8 mouse cellular contexts compared by ENCODE assay signal in genomic region chr17:17373550-17373917, GRCm38 (mm10). TPM values are rescaled to one million over a fixed set of nuclear protein-coding genes. Genes with fewer than 3 reads are reported as not detected.
DNase-seq lines count a peak whose midpoint lies in the region; ATAC-seq and TF ChIP-seq lines count a peak whose summit lies in the region.

No protein-coding gene starts in this region.

- peak overlapping the region; percentile 88 for H3K4me3 ChIP-seq in gastrocnemius, adult 2 months
- H3K4me3 ChIP-seq in forebrain, embryonic 10.5 days, result peak overlapping the region; percentile 65
- H3K4me3 ChIP-seq in liver, embryonic 13.5 days (replicated peaks), result peak overlapping the region; percentile 74

- H3K27me3 ChIP-seq in forebrain, embryonic 10.5 days (ENCODE audit: poor library complexity, severe bottlenecking), result no peaks in the 10 kb centered on the region
- H3K27me3 ChIP-seq in liver, embryonic 13.5 days, result no peaks in the 10 kb centered on the region

- no peak for TF ChIP-seq CTCF in gastrocnemius, adult 2 months (IDR thresholded peaks at IDR 0.05)

- peaks cover 19% of the 10 kb centered on the region for H3K36me3 ChIP-seq in forebrain, embryonic 10.5 days (replicated peaks)
- H3K36me3 ChIP-seq in liver, embryonic 13.5 days, result peaks cover 10% of the 10 kb centered on the region

- peak overlapping the region; percentile 70 for H3K9ac ChIP-seq in liver, embryonic 13.5 days

- peak overlapping the region; percentile 73 for H3K4me2 ChIP-seq in liver, embryonic 13.5 days

- peaks cover 23% of the 10 kb centered on the region for H3K4me1 ChIP-seq in forebrain, embryonic 10.5 days
- peaks cover 26% of the 10 kb centered on the region for H3K4me1 ChIP-seq in liver, embryonic 13.5 days (replicated peaks)

- 7% methylated on average over 6 of the region's 6 CpGs for WGBS in forebrain, embryonic 10.5 days
- 3% methylated on average over 6 of the region's 6 CpGs for WGBS in liver, embryonic 13.5 days (ENCODE audit: insufficient replicate concordance)

- H3K27ac ChIP-seq in gastrocnemius, adult 2 months, result peak overlapping the region; percentile 99
- peak overlapping the region; percentile 93 for H3K27ac ChIP-seq in forebrain, embryonic 10.5 days
- peak overlapping the region; percentile 80 for H3K27ac ChIP-seq in liver, embryonic 13.5 days

- DNase-seq in gastrocnemius, adult 2 months, result no peak
- DNase-seq in gastrocnemius, adult 8-10 months (ENCODE audit: low spot score in 2 of 2), result no peak
- peak; percentile 30 for DNase-seq in 416B (ENCODE audit: low read depth)
- DNase-seq in forebrain, embryonic 10.5 days (ENCODE audit: extremely low spot score, low spot score), result no peak
- no peak for DNase-seq in liver, embryonic 13.5 days
- no peak for DNase-seq in urinary bladder, adult 2 months (ENCODE audit: low spot score)
- no peak for DNase-seq in cerebellum, adult 8-10 months
- no peak for DNase-seq in frontal cortex, postnatal 36 days (ENCODE audit: low spot score in 2 of 2)

- no peak for ATAC-seq in liver, embryonic 13.5 days (ENCODE audit: low read depth)

- H3K9me3 ChIP-seq in forebrain, embryonic 10.5 days, result no peaks in the 10 kb centered on the region
- no peaks in the 10 kb centered on the region for H3K9me3 ChIP-seq in liver, embryonic 13.5 days (replicated peaks)

- intact Hi-C loops in gastrocnemius, adult 2 months (cut with DNase I), result loop anchor here (5.0 to 10.0 kb wide), 4 partner anchors 81 to 1559 kb away; no protein-coding TSS in a partner anchor

RNA-seq across cellular contexts. Expression of gene Riok2, which starts 0.6 kb away (rescaled TPM):
- 10 to 100 TPM; 12.1 to 14.6 TPM for total RNA-seq in gastrocnemius, adult 2 months (2021)
- total RNA-seq in gastrocnemius, adult 8-10 months (2022), result 10 to 100 TPM; 12.0 to 16.7 (median 14.0) TPM
- 33.2 and 33.4 TPM in 2 replicates for polyA plus RNA-seq in forebrain, embryonic 10.5 days (2016; fragmentation: Nextera tagmentation; extraction: Ambion mirVana)
- polyA plus RNA-seq in liver, embryonic 13.5 days (2015; fragmentation: Nextera tagmentation; extraction: Ambion mirVana), result 17.0 and 19.1 TPM in 2 replicates
- 25.1 and 32.0 TPM in 2 replicates for polyA plus RNA-seq in urinary bladder, adult 2 months (2012; rRNA removed)

RNA-seq across cellular contexts. Expression of gene Lix1, which starts 28.9 kb away (rescaled TPM):
- 1 to 10 TPM in 1 of 2 experiments, under 1 TPM in 1; 0.82 to 2.0 TPM for total RNA-seq in gastrocnemius, adult 2 months (2021)
- total RNA-seq in gastrocnemius, adult 8-10 months (2022), result under 1 TPM; 0.21 to 0.63 (median 0.51) TPM
- polyA plus RNA-seq in forebrain, embryonic 10.5 days (2016; fragmentation: Nextera tagmentation; extraction: Ambion mirVana), result 104 and 105 TPM in 2 replicates
- polyA plus RNA-seq in liver, embryonic 13.5 days (2015; fragmentation: Nextera tagmentation; extraction: Ambion mirVana), result 0.36 and 0.37 TPM in 2 replicates
- polyA plus RNA-seq in urinary bladder, adult 2 months (2012; rRNA removed), result 1.6 and 1.8 TPM in 2 replicates

Comparison
In these comparisons a context has a peak if more than half of its experiments do, and no peak if none do; other contexts are left out.
1. RNA of gene Lix1, which starts 28.9 kb away (polyA plus RNA-seq): 104 to 105 TPM in forebrain, embryonic 10.5 days; 1.6 to 1.8 TPM in urinary bladder, adult 2 months and 0.36 to 0.37 TPM in liver, embryonic 13.5 days; every median in the first group is over 10 times any median in the second.
2. Peak in every context shown above with its lines, with median percentiles within 50 percentile points of each other: H3K27ac ChIP-seq and H3K4me3 ChIP-seq.